ENCODE assay signal across 20 mouse cellular contexts in the genomic region with DNA sequence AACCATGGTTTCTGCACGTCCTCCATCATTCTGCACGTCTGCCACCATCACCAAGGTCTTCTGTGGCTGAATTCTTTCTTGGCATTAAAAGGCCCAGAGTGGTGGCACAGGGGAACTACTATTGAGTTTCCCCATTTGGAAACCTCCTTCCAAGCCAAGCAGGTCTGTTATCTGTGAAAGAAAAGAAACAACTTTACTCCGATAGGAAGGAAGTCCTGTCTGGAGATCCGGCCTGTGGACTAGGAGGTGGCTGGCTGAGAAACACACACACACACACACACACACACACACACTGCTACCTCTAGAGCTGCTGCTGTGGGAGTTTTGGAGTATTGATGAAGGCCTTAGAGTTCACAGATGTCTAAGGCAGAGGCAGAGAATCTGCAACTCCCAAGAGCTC. TPM values are rescaled to one million over a fixed set of nuclear protein-coding genes. Genes with fewer than 3 reads are reported as not detected.
"Had no signal": no experiment of that assay in that cellular context is flagged by ENCODE, and none has a peak within 500 bp of the region (broad histone marks: within the 10 kb centered on the region; RNA-seq: fewer than 3 reads in every experiment).

No protein-coding gene starts in this region.

- DNase-seq: kidney, adult 9 months; kidney, postnatal 4 days; lung, adult 2 months; lung, postnatal 36 days; midbrain, embryonic 14.5 days; right cerebral cortex, adult 18-20 months; right cerebral cortex, postnatal 25 days; thymus, postnatal 4 days had no signal

- H3K4me2 ChIP-seq: limb, embryonic 12.5 days; neural tube, embryonic 15.5 days had no signal

- H3K9ac ChIP-seq: limb, embryonic 12.5 days; neural tube, embryonic 15.5 days had no signal

- H3K9me3 ChIP-seq: limb, embryonic 12.5 days; midbrain, embryonic 10.5 days; neural tube, embryonic 15.5 days had no signal

- H3K4me3 ChIP-seq: layer of hippocampus, adult 2 months; limb, embryonic 12.5 days; midbrain, embryonic 10.5 days; myocyte; neural tube, embryonic 15.5 days had no signal

- ATAC-seq: lung, postnatal 0 days had no signal

- H3K36me3 ChIP-seq: limb, embryonic 12.5 days; midbrain, embryonic 10.5 days; neural tube, embryonic 15.5 days had no signal

- H3K27ac ChIP-seq: kidney, postnatal 0 days; layer of hippocampus, adult 2 months; limb, embryonic 12.5 days; midbrain, embryonic 10.5 days; neural tube, embryonic 15.5 days; stomach, postnatal 0 days had no signal

- H3K4me1 ChIP-seq: neural tube, embryonic 15.5 days had no signal

RNA-seq across cellular contexts. Expression of gene Padi6, which starts 48.9 kb away (rescaled TPM):
- total RNA-seq: layer of hippocampus, adult 2 months; liver, adult 2 months; megakaryocyte, adult 5-6 weeks had no signal
- polyA plus RNA-seq: limb, embryonic 12.5 days; liver, adult 2 months; lung, adult 2 months; lung, postnatal 0 days; midbrain, embryonic 14.5 days; neural tube, embryonic 11.5 days; neural tube, embryonic 15.5 days; small intestine, adult 2 months; stomach, postnatal 0 days had no signal
